Mouse (Mus musculus) right cerebral cortex, postnatal 14 days (tissue): ENCODE measurements at regions not wholly inside any gene's neighbourhood (a gene's known extent, or its start where the extent isn't known, plus 50 kb on each side); places are given as distances from the start of the nearest gene placed in this dataset.

Experiments
- DNase-seq: peaks from one replicate; pipeline ENCODE4 v3.0.0; 2022

- no peak for DNase-seq
Observed at GRCm38 (mm10) chr4:82083519-82083918, 622.0 kb downstream of the Nfib start.

GRCm38 (mm10) chr4:82068050-82068449 lies 625.4 kb upstream of the Mpdz start:
- DNase-seq, result no peak

- no peak for DNase-seq
Observed at GRCm38 (mm10) chr4:82065641-82066358, 623.2 kb upstream of the Mpdz start.

GRCm38 (mm10) chr4:82062726-82063125 lies 620.1 kb upstream of the Mpdz start:
- DNase-seq, result no peak

GRCm38 (mm10) chr4:82056671-82057070 lies 614.1 kb upstream of the Mpdz start:
- DNase-seq, result no peak

- DNase-seq, result no peak
Observed at GRCm38 (mm10) chr4:82048171-82048570, 605.6 kb upstream of the Mpdz start.

- DNase-seq, result no peak
Observed at GRCm38 (mm10) chr4:82037473-82037872, 594.9 kb upstream of the Mpdz start.

- no peak for DNase-seq
Observed at GRCm38 (mm10) chr4:82035074-82035703, 592.6 kb upstream of the Mpdz start.

- no peak for DNase-seq
Observed at GRCm38 (mm10) chr4:82029237-82029636, 586.6 kb upstream of the Mpdz start.

- DNase-seq, result no peak
Observed at GRCm38 (mm10) chr4:82027447-82027881, 584.8 kb upstream of the Mpdz start.

- DNase-seq, result no peak
Observed at GRCm38 (mm10) chr4:82001406-82001732, 558.8 kb upstream of the Mpdz start.

- no peak for DNase-seq
Observed at GRCm38 (mm10) chr4:82000590-82001405, 558.2 kb upstream of the Mpdz start.

- peak; percentile 48 for DNase-seq
Observed at GRCm38 (mm10) chr4:81999654-82000314, 557.2 kb upstream of the Mpdz start.

GRCm38 (mm10) chr4:81999093-81999492 lies 556.5 kb upstream of the Mpdz start:
- no peak for DNase-seq

GRCm38 (mm10) chr4:81996445-81996844 lies 553.8 kb upstream of the Mpdz start:
- no peak for DNase-seq

- no peak for DNase-seq
Observed at GRCm38 (mm10) chr4:81995243-81995642, 552.6 kb upstream of the Mpdz start.

- no peak for DNase-seq
Observed at GRCm38 (mm10) chr4:81988796-81989195, 546.2 kb upstream of the Mpdz start.

- no peak for DNase-seq
Observed at GRCm38 (mm10) chr4:81986616-81987015, 544.0 kb upstream of the Mpdz start.

GRCm38 (mm10) chr4:81981811-81982210 lies 539.2 kb upstream of the Mpdz start:
- DNase-seq, result no peak

- no peak for DNase-seq
Observed at GRCm38 (mm10) chr4:81970472-81970871, 527.9 kb upstream of the Mpdz start.

GRCm38 (mm10) chr4:81969621-81970115 lies 527.1 kb upstream of the Mpdz start:
- DNase-seq, result no peak

GRCm38 (mm10) chr4:81966054-81966623 lies 523.5 kb upstream of the Mpdz start:
- DNase-seq, result no peak

GRCm38 (mm10) chr4:81963112-81963511 lies 520.5 kb upstream of the Mpdz start:
- DNase-seq, result no peak
